Mouse (Mus musculus) liver, embryonic 13.5 days (tissue): Measurements from ENCODE around the gene Lgi2. TPM values are rescaled to one million over a fixed set of nuclear protein-coding genes. Genes with fewer than 3 reads are reported as not detected.

Source experiments
- ATAC-seq: fragments of 200-750 bp; cut with Nextera tagmentation; 2 replicates; pipeline ENCODE4 v1.8.0; 2017; ENCODE audit warnings: low read depth, mild to moderate bottlenecking, moderate number of reproducible peaks, moderate library complexity
- DNase-seq: peaks from one replicate; pipeline ENCODE4 v3.0.0; 2022
- H3K27ac ChIP-seq: fragments of 300-500 bp; sonication (generic); 2 replicates; pipeline ENCODE4 v1.5.1; 2015; ENCODE audit warnings: moderate library complexity, mild to moderate bottlenecking, inconsistent platforms
- H3K27me3 ChIP-seq: fragments of 300-500 bp; sonication (generic); 2 replicates; pipeline ENCODE4 v1.6.1; 2015; ENCODE audit warnings: mild to moderate bottlenecking, inconsistent platforms
- H3K36me3 ChIP-seq: fragments of 300-500 bp; sonication (generic); 2 replicates; pipeline ENCODE4 v1.6.1; 2015; ENCODE audit warnings: mild to moderate bottlenecking, inconsistent platforms
- H3K4me1 ChIP-seq: fragments of 300-500 bp; sonication (generic); replicated peaks from 2 replicates; pipeline ENCODE4 v1.6.1; 2015; ENCODE audit warnings: inconsistent platforms
- H3K4me2 ChIP-seq: fragments of 300-500 bp; sonication (generic); 2 replicates; pipeline ENCODE4 v1.6.1; 2015; ENCODE audit warnings: inconsistent platforms, mild to moderate bottlenecking, moderate library complexity
- H3K4me3 ChIP-seq: fragments of 300-500 bp; sonication (generic); replicated peaks from 2 replicates; pipeline ENCODE4 v1.5.1; 2015; ENCODE audit warnings: mild to moderate bottlenecking, inconsistent platforms
- H3K9ac ChIP-seq: fragments of 300-500 bp; sonication (generic); 2 replicates; pipeline ENCODE4 v1.6.1; 2015; ENCODE audit warnings: mild to moderate bottlenecking, inconsistent platforms
- H3K9me3 ChIP-seq: fragments of 300-500 bp; sonication (generic); replicated peaks from 2 replicates; pipeline ENCODE4 v1.6.1; 2016; ENCODE audit warnings: inconsistent platforms
- WGBS: fragments of 180-500 bp; shearing (Covaris S2); methylation state at CpG from one replicate; pipeline ENCODE4 v1.1.7; 2015; ENCODE audit not compliant: insufficient replicate concordance; 5-methylcytosine and 5-hydroxymethylcytosine counted together
- polyA plus RNA-seq: library from polyadenylated mRNA; unstranded; fragments of >200 nt; fragmentation: Nextera tagmentation; extraction: Ambion mirVana; gene quantifications from 2 replicates; pipeline ENCODE4 v1.2.1, GENCODE M21; 2015

Lgi2 gene
- 0.39 and 0.48 TPM in 2 replicates for polyA plus RNA-seq

GRCm38 (mm10) chr5:52565813-52566531 is at the start of gene Lgi2:
TSS of gene Lgi2 (minus strand) at chr5:52566462.
- ATAC-seq (no peak), DNase-seq (no peak)
- H3K9ac ChIP-seq, result no peak within 1 kb of the TSS
- H3K36me3 ChIP-seq, result no peaks in the 10 kb centered on the region
- H3K9me3 ChIP-seq, result no peaks in the 10 kb centered on the region
- peak within 1 kb of the TSS; percentile 49 for H3K4me3 ChIP-seq
- WGBS, result 2% methylated on average over 39 of the region's 83 CpGs
- peaks cover 57% of the 10 kb centered on the region for H3K27me3 ChIP-seq
- no peaks in the 10 kb centered on the region for H3K4me1 ChIP-seq
- no peak within 1 kb of the TSS for H3K27ac ChIP-seq
- H3K4me2 ChIP-seq, result peak within 1 kb of the TSS; percentile 66

- no peak overlapping the region for H3K4me2 ChIP-seq
- ATAC-seq (no peak), DNase-seq (no peak)
- no peaks in the 10 kb centered on the region for H3K9me3 ChIP-seq
- H3K9ac ChIP-seq, result no peak overlapping the region
- H3K4me1 ChIP-seq, result peaks cover 17% of the 10 kb centered on the region
- peaks cover 25% of the 10 kb centered on the region for H3K27me3 ChIP-seq
- 57% methylated on average over 9 of the region's 9 CpGs for WGBS
- no peak overlapping the region for H3K27ac ChIP-seq
- no peaks in the 10 kb centered on the region for H3K36me3 ChIP-seq
- no peak overlapping the region for H3K4me3 ChIP-seq
These were observed 49.2 kb upstream of the Lgi2 start for GRCm38 (mm10) chr5:52615421-52615820.

GRCm38 (mm10) chr5:52614686-52615085 is 48.4 kb upstream of the Lgi2 start:
- WGBS, result 45% methylated on average over 4 of the region's 4 CpGs
- Histone ChIP-seq H3K4me2 (no peak overlapping the region), H3K9ac (no peak overlapping the region), H3K36me3 (no peaks in the 10 kb centered on the region), H3K4me3 (no peak overlapping the region), H3K9me3 (no peaks in the 10 kb centered on the region), H3K27ac (no peak overlapping the region), H3K4me1 (peaks cover 17% of the 10 kb centered on the region), H3K27me3 (peaks cover 23% of the 10 kb centered on the region)
- ATAC-seq, result peak; percentile 83
- peak; percentile 23 for DNase-seq

- H3K27me3 ChIP-seq, result peaks cover 6% of the 10 kb centered on the region
- DNase-seq (no peak), ATAC-seq (no peak)
- no peak overlapping the region for H3K4me3 ChIP-seq
- WGBS, result 69% methylated on average over 8 of the region's 8 CpGs
- H3K4me2 ChIP-seq, result no peak overlapping the region
- H3K4me1 ChIP-seq, result peaks cover 8% of the 10 kb centered on the region; the same call in 1 of the 2 replicates
- no peaks in the 10 kb centered on the region for H3K9me3 ChIP-seq
- no peak overlapping the region for H3K27ac ChIP-seq
- no peaks in the 10 kb centered on the region for H3K36me3 ChIP-seq
- no peak overlapping the region for H3K9ac ChIP-seq
These were observed 46.5 kb upstream of the Lgi2 start for GRCm38 (mm10) chr5:52612776-52613175.

- Histone ChIP-seq H3K27ac (no peak overlapping the region), H3K9ac (no peak overlapping the region), H3K36me3 (no peaks in the 10 kb centered on the region), H3K4me2 (no peak overlapping the region), H3K27me3 (no peaks in the 10 kb centered on the region), H3K9me3 (0 out of 2 replicates have a peak, but pooled peaks cover 3% of the 10 kb centered on the region), H3K4me1 (peaks cover 8% of the 10 kb centered on the region; the same call in 1 of the 2 replicates), H3K4me3 (no peak overlapping the region)
- ATAC-seq (no peak), DNase-seq (no peak)
- WGBS, result 75% methylated on average over 10 of the region's 10 CpGs
These were observed 45.1 kb upstream of the Lgi2 start for GRCm38 (mm10) chr5:52611315-52611895.

- H3K27ac ChIP-seq, result no peak overlapping the region
These were observed 44.0 kb upstream of the Lgi2 start for GRCm38 (mm10) chr5:52610306-52610705.

GRCm38 (mm10) chr5:52609672-52610071 is 43.4 kb upstream of the Lgi2 start:
- ATAC-seq, result no peak
- WGBS, result 67% methylated on average over 10 of the region's 10 CpGs

More at GRCm38 (mm10) chr5:52610306-52610705, 44.0 kb upstream of the Lgi2 start:
- no peak for ATAC-seq
- Histone ChIP-seq H3K9me3 (0 out of 2 replicates have a peak, but pooled peaks cover 3% of the 10 kb centered on the region), H3K27me3 (no peaks in the 10 kb centered on the region), H3K4me3 (no peak overlapping the region), H3K9ac (no peak overlapping the region), H3K4me1 (peaks cover 8% of the 10 kb centered on the region; the same call in 1 of the 2 replicates), H3K4me2 (no peak overlapping the region), H3K36me3 (no peaks in the 10 kb centered on the region)
- WGBS, result 55% methylated on average over 4 of the region's 4 CpGs
- no peak for DNase-seq

GRCm38 (mm10) chr5:52604582-52605041 is 38.4 kb upstream of the Lgi2 start:
- no peak for DNase-seq
- ATAC-seq, result no peak
- Histone ChIP-seq H3K9ac (no peak overlapping the region), H3K27me3 (no peaks in the 10 kb centered on the region), H3K4me1 (no peaks in the 10 kb centered on the region), H3K9me3 (0 out of 2 replicates have a peak, but pooled peaks cover 3% of the 10 kb centered on the region), H3K4me2 (no peak overlapping the region), H3K27ac (no peak overlapping the region), H3K36me3 (no peaks in the 10 kb centered on the region), H3K4me3 (no peak overlapping the region)
- whole genome bisulfite sequencing, result 54% methylated on average over 6 of the region's 6 CpGs

More at GRCm38 (mm10) chr5:52609672-52610071, 43.4 kb upstream of the Lgi2 start:
- no peak overlapping the region for H3K27ac ChIP-seq
- DNase-seq, result no peak
- no peaks in the 10 kb centered on the region for H3K27me3 ChIP-seq
- H3K36me3 ChIP-seq, result no peaks in the 10 kb centered on the region
- H3K4me1 ChIP-seq, result 0 out of 2 replicates have a peak, but pooled peaks cover 2% of the 10 kb centered on the region
- no peak overlapping the region for H3K9ac ChIP-seq
- H3K4me3 ChIP-seq, result no peak overlapping the region
- no peak overlapping the region for H3K4me2 ChIP-seq
- H3K9me3 ChIP-seq, result 0 out of 2 replicates have a peak, but pooled peaks cover 3% of the 10 kb centered on the region

GRCm38 (mm10) chr5:52590612-52591011 is 24.4 kb upstream of the Lgi2 start:
- DNase-seq (no peak), ATAC-seq (no peak)
- Histone ChIP-seq H3K9ac (no peak overlapping the region), H3K4me3 (no peak overlapping the region), H3K9me3 (no peaks in the 10 kb centered on the region; the same call in 1 of the 2 replicates), H3K27me3 (no peaks in the 10 kb centered on the region), H3K36me3 (no peaks in the 10 kb centered on the region), H3K4me2 (no peak overlapping the region), H3K4me1 (no peaks in the 10 kb centered on the region), H3K27ac (no peak overlapping the region)
- 64% methylated on average over 9 of the region's 9 CpGs for WGBS

- H3K4me1 ChIP-seq, result no peaks in the 10 kb centered on the region
- 64% methylated on average over 4 of the region's 4 CpGs for WGBS
- no peaks in the 10 kb centered on the region; the same call in 1 of the 2 replicates for H3K9me3 ChIP-seq
- no peaks in the 10 kb centered on the region for H3K36me3 ChIP-seq
- H3K27ac ChIP-seq, result no peak overlapping the region
- ATAC-seq, result no peak
- H3K4me2 ChIP-seq, result no peak overlapping the region
- H3K9ac ChIP-seq, result no peak overlapping the region
- H3K4me3 ChIP-seq, result no peak overlapping the region
- no peaks in the 10 kb centered on the region for H3K27me3 ChIP-seq
- no peak for DNase-seq
These were observed 22.4 kb upstream of the Lgi2 start for GRCm38 (mm10) chr5:52588650-52589049.

GRCm38 (mm10) chr5:52587291-52587733 is 21.1 kb upstream of the Lgi2 start:
- Histone ChIP-seq H3K27me3 (no peaks in the 10 kb centered on the region), H3K9me3 (no peaks in the 10 kb centered on the region; the same call in 1 of the 2 replicates), H3K4me2 (no peak overlapping the region), H3K36me3 (no peaks in the 10 kb centered on the region), H3K4me3 (no peak overlapping the region), H3K9ac (no peak overlapping the region), H3K4me1 (no peaks in the 10 kb centered on the region), H3K27ac (no peak overlapping the region)
- ATAC-seq (no peak), DNase-seq (no peak)
- 63% methylated on average over 9 of the region's 9 CpGs for WGBS
